Mouse (Mus musculus) central nervous system, embryonic 14 days (tissue): ENCODE data around the gene Slc41a2. TPM values are rescaled to one million over a fixed set of nuclear protein-coding genes. Genes with fewer than 3 reads are reported as not detected.

ENCODE experiments used
- polyA plus RNA-seq: library from polyadenylated mRNA; depleted of rRNA; stranded (reverse); fragments of >200 nt; gene quantifications from 2 replicates; pipeline ENCODE4 v1.2.3, GENCODE M21; 2012; rRNA removed

Slc41a2 gene
- polyA plus RNA-seq = 4.2 and 5.3 TPM in 2 replicates

DNA sequence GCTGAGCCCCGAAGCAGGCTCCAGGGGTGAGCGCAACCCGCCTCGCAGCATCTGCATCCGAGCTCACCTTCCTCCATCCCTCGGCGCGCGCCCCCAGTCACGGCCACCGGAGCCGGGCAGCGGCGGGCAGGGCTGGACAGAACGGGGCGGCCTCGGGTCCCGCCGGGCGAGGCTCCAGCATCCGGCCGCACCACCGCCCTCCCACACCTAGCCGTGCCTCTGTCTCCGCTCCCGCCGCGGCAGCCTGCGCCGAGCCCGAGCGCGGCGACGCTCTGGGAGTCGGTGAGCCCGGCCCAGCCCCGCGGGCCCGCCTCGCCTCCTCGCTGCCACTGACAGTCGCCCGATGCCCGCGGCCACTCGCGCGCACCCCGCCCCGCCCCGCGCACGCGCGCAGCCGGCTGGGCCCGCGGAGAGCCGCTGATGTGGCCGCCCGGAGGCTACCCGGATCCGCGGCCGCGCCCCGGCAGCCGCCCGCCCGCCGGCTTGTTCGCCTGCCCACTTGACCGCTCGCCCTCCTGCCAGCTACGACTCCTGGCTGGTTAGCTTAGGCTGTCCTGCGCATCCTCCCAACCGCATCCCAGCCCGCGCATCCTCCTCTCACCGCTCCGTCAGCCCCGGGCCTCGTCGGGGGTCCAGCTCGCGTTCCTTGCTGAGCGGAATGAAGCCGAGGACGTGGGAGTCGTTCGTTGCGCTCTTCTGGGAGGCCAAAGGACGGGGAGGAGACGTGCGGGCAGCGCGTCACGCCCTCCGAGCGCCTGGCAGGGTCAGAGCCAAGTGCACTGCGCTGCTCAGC lies at the start of gene Slc41a2:
Slc41a2 (minus strand) TSS at position 724 of the 793 bp plus-strand sequence.

DNA sequence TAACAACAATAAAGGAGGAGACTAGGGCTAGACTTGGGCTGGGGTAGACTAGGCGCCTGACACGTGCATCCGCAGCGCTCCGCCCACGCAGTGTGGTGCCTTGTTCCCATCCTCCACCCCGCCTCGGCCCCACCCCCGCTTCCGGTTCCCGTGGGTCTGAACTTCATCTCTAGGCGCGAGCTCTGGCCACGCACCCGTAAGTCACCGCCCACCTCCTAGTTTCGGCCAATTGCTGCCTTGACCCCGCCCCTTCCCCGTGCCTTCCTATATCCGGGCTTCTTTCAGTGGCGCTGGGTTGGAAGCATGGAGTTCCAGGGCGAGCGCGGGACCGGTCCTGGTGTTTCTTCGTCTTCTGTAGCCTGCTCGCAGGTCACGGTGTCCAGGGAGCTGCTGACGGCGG lies 22.3 kb upstream of the Slc41a2 start, which contains the start of gene D10Wsu102e:
D10Wsu102e (plus strand) TSS at position 266 of the 400 bp plus-strand sequence.

Other genes with a start within 250 kb of the Slc41a2 start
- 1.1 and 1.3 TPM in 2 replicates for gene D10Wsu102e, start 22.3 kb upstream of the Slc41a2 start, polyA plus RNA-seq
- 19.3 and 21.3 TPM in 2 replicates for gene Aldh1l2, start 196.3 kb upstream of the Slc41a2 start, polyA plus RNA-seq
- 15.5 and 16.4 TPM in 2 replicates for gene Washc4, start 205.9 kb upstream of the Slc41a2 start, polyA plus RNA-seq